Mouse (Mus musculus) T-cell, adult 2 months (primary cell): ENCODE measurements around the gene Asic3.

ENCODE experiments used
- DNase-seq: peaks from one replicate; pipeline ENCODE4 v3.0.0; 2022; ENCODE audit warnings: low spot score

The Asic3 gene

GRCm38 (mm10) chr5:24452030-24452690, 39.0 kb downstream of the Asic3 start, which contains the start of gene Agap3:
Gene Agap3, plus strand, starts transcription at chr5:24452177.
- peak; percentile 51 for DNase-seq

GRCm38 (mm10) chr5:24452691-24453233, 39.6 kb downstream of the Asic3 start:
- DNase-seq: peak; percentile 11

GRCm38 (mm10) chr5:24453283-24453984, 40.2 kb downstream of the Asic3 start:
- DNase-seq: no peak

- no peak for DNase-seq
Measured at GRCm38 (mm10) chr5:24453985-24454303, 40.8 kb downstream of the Asic3 start.

- no peak for DNase-seq
Measured at GRCm38 (mm10) chr5:24455076-24455475, 41.9 kb downstream of the Asic3 start.

GRCm38 (mm10) chr5:24455613-24456012, 42.4 kb downstream of the Asic3 start:
- DNase-seq: no peak

GRCm38 (mm10) chr5:24466762-24467161, 53.6 kb downstream of the Asic3 start:
- DNase-seq: no peak
